Mouse (Mus musculus) C2C12 (cell line): ENCODE measurements around the gene Nod1.

Experiments
- CTCF ChIP-seq: IDR thresholded peaks from one replicate; pipeline ENCODE4 v1.5.1; 2011; ENCODE audit not compliant: control insufficient read depth, insufficient read depth, insufficient read length
- MAX ChIP-seq: IDR thresholded peaks from one replicate; pipeline ENCODE4 v1.6.1; 2011; ENCODE audit warnings: mild to moderate bottlenecking, control low read depth

DNA sequence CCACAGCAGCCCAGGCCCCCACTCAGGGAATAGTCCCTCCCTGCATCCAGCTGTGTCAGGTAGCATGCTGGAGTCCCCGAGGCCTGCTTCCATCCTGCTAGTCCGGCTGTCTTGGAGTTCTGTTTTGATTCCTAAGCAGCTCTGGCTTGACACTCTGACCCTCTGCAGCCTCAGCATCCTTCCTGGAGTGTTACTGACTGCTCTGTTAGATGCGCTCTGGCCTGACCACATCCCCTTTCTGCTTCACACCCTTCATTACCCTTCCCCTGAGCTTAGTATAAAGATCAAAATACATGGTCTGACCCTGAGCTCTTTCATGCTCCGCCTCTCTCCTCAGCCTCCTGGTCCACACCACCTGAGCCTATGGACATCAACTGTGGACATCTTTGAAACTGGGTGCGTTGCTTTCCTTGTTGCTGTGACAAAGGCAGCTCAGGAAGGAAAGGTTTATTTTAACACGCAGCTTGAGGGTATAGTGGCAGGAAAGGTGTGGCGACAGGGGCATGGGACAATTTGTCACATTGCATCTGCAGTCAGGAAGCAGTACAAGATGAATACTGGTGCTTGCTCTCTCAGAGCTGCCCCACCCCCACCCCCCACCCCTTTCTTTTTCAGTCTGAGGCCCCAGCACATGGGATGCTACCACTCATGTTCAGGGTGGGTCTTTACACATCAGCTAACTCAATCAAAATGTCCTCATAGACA, 46.5 kb downstream of the Nod1 start:
- no peak for TF ChIP-seq CTCF
- no peak for TF ChIP-seq MAX
